Mouse (Mus musculus): ENCODE measurements around the gene Tmpo. TPM values are rescaled to one million over a fixed set of nuclear protein-coding genes. Genes with fewer than 3 reads are reported as not detected.

Tmpo gene
- 22.1 and 25.7 TPM in 2 replicates for polyA plus RNA-seq (2012; rRNA removed; ENCODE audit: low replicate concordance)

DNA sequence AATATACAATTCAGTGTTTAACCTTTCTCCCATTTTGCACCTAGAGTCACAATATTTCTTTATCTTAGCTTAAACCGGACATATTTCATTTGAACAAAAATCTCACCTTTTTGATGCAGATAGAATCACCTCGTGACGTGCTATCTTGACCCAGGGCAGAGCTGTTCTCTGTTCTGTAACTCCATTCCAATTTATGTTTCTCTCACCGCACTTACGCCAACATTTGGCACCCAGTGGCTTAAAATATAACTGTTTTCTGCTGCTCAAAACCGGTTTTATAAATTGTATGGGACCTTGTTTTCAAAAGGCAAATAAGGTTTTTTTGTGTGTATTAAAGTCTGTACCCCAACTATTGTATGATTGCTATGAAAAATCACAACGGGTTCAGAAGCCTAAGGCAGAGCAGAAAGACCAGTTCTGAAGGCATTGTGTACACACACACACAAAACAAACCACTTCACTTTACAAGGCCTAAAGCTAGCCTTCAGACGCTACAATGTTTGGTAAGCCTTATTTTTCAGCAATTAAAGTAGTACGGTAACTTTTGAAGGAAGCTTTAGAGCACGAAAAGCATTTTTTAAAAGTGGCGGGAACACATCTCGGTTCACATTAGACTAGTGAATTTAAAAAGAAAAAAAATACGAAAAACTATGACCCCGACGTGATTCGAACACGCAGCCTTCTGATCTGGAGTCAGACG is at the start of gene Tmpo:
Gene Tmpo (minus strand): TSS at position 555 of the 700 bp plus-strand sequence.

DNA sequence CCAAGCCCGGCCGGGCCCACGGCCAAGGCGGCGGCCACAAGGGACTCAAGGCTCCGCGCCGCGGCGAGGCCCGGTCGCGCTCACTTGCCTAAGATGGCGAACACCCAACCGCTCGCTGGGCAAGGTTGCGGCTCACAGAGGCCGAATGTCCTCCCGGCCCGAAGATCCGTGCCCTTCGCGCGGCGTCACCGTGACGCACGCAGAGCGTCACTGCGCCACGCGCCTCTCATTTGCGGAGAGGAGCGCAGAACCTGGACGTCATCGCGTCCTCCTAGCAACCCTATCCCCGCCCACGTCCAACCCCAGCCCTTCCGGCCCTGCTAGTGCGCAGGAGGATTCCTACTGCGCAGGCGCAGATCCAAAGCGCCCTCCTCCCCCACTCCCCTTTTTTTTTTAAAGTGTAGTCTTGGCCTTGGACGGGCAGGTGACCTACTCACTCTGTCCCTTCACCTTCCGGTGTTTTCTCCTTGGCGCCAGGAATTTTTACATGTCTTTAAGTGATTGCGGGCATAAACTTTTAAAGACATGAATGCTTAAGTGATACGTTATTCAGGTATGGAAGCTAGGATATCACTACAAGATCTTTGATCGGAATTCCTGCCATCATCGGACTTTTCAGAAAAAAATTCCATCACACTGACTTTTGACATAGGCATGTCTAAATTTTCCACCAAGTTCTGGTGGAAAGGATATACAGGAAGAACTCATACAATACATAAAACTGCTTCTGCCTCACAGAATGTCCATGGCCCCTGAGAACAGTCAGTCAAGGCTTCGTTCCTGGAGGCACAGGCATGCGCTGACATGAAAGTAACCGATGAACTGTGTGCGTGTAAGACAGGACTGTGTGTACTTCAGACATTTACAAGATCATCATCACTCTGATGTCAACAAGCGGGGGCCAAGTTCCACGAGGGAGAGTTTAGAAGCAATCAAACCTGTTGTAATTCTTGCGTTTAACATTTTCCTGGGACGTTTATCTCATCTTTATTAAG is 57.0 kb downstream of the Tmpo start, which contains the start of gene Slc25a3:
Gene Slc25a3 (minus strand): TSS at position 232 of the 995 bp plus-strand sequence.

Other genes starting within 250 kb of the Tmpo start
- gene Apaf1, start 98.5 kb downstream of the Tmpo start, polyA plus RNA-seq (2012; rRNA removed; ENCODE audit: low replicate concordance), result 9.2 and 10.1 TPM in 2 replicates
- gene Ikbip, start 98.4 kb downstream of the Tmpo start, polyA plus RNA-seq (2012; rRNA removed; ENCODE audit: low replicate concordance), result 0.71 and 1.1 TPM in 2 replicates
- 1,886 and 2,067 TPM in 2 replicates for gene Slc25a3, start 57.3 kb downstream of the Tmpo start, polyA plus RNA-seq (2012; rRNA removed; ENCODE audit: low replicate concordance)